In genomic region chr1:56256839-56257490, GRCm38 (mm10) we compare ENCODE assay signal across 15 mouse cellular contexts.
A peak's percentile ranks its signal among the peaks of the same experiment; 100 is the strongest.
DNase-seq lines count a peak whose midpoint lies in the region.
"Had no signal": no experiment of that assay in that cellular context is flagged by ENCODE, and none has a peak within 500 bp of the region (broad histone marks: within the 10 kb centered on the region; RNA-seq: fewer than 3 reads in every experiment).

No protein-coding gene starts in this region.

- DNase-seq in cerebellum, postnatal 36 days = peak; percentile 11 to 14
- DNase-seq in cerebellum, adult 11-12 months = no peak
- peak; percentile 54 for DNase-seq in right cerebral cortex, postnatal 4 days
- no peak for DNase-seq in right cerebral cortex, postnatal 14 days
- peak; percentile 43 for DNase-seq in layer of hippocampus, adult 9-10 months (ENCODE audit: low spot score)
- DNase-seq in gastrocnemius, postnatal 4 days (ENCODE audit: low spot score in 2 of 2) = no peak
- DNase-seq in testis, postnatal 14 days (ENCODE audit: low spot score) = no peak
- DNase-seq in lung, postnatal 10 days = no peak
- DNase-seq: adrenal gland, postnatal 25 days; heart, postnatal 4 days; kidney, adult 2 months; kidney, postnatal 10 days; retina, postnatal 1 day; thymus, adult 18-20 months; thymus, postnatal 36 days had no signal

Comparison
In these comparisons a context has a peak if more than half of its experiments do, and no peak if none do; other contexts are left out.
1. DNase-seq: peak in cerebellum, postnatal 36 days (2 of 2), right cerebral cortex, postnatal 4 days (single experiment) and layer of hippocampus, adult 9-10 months (single experiment); none in cerebellum, adult 11-12 months (single experiment), right cerebral cortex, postnatal 14 days (single experiment), gastrocnemius, postnatal 4 days (0 of 2), testis, postnatal 14 days (single experiment) and lung, postnatal 10 days (single experiment).